Mouse (Mus musculus) brain, embryonic 14.5 days (tissue): ENCODE measurements at regions not wholly inside any gene's neighbourhood (a gene's known extent, or its start where the extent isn't known, plus 50 kb on each side); places are given as distances from the start of the nearest gene placed in this dataset.

Experiments used
- CTCF ChIP-seq: fragments of 200-500 bp; IDR thresholded peaks from 2 replicates; pipeline ENCODE4 v1.5.1; 2012; ENCODE audit warnings: inconsistent platforms, mild to moderate bottlenecking, moderate library complexity, borderline replicate concordance; ENCODE audit not compliant: insufficient read depth, insufficient read length; ENCODE audit errors: extremely low read depth
- POLR2A ChIP-seq: fragments of 200-500 bp; IDR thresholded peaks from 2 replicates; pipeline ENCODE4 v1.6.1; 2012; ENCODE audit warnings: mild to moderate bottlenecking, inconsistent platforms, borderline replicate concordance; ENCODE audit not compliant: poor library complexity, insufficient read depth, insufficient read length, severe bottlenecking; ENCODE audit errors: extremely low read depth

- TF ChIP-seq CTCF (no peak), POLR2A (no peak)
Measured at GRCm38 (mm10) chr10:68355471-68356092, 77.0 kb upstream of the Arid5b start.
